Mouse (Mus musculus) left cerebral cortex, adult 9 months (tissue): ENCODE results near the gene Vwc2.

Experiments used
- DNase-seq, 2 experiments: peaks; one replicate each; pipeline ENCODE4 v3.0.0; 2022; ENCODE audit warnings: low spot score in 2 of 2

Gene Vwc2

DNA sequence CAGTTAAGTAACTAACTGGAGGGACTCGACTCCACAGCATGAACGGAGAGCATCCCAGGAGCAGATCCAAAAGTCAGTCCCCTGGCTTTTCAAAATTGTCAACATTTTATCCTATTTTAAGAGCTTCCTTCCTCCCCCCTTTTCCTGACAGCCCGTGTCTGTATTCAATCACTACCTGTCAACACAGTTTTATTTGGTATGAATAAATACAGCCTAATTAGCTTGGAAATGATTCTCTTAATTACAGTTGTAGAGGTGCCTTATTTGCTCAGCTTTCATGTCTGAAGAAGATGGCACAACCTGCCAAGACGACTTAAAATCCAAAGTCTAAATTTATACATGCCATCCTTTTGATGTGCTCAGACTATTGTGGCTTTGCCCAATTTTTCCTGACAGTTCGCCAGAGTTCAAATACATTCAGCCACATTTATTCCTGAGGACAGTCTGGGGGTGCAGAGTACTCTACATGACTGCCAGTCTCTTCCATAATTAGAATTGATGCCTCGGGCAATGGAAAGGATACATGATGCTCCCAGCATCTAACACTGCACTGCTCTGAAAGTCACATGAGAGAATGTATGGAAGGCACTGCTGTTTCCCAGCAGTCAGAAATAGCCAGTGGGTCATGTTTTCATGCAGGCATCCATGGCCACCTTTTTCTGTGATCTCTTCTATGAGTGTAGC, 128.8 kb downstream of the Vwc2 start:
- DNase-seq, result no peak

- no peak for DNase-seq
Observed at GRCm38 (mm10) chr11:11257348-11257747, 143.3 kb downstream of the Vwc2 start.

DNA sequence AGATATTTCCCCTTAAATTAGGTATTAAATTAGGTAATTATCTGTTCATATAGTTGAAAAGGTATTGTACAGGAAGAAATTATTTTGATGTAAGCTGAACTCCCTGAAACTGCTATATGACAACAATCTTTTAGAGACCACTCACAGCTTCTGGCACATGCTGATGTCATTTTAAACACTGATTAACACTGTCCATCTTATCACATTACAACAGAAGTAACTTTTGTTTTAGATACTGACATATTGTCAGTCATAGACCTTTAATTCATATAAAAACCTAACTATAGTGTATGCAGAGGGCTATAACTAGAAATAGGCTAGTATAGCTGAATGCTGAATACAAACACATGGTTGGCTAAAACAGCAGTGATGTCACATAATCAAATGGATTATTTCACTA, 166.1 kb downstream of the Vwc2 start:
- no peak for DNase-seq

DNA sequence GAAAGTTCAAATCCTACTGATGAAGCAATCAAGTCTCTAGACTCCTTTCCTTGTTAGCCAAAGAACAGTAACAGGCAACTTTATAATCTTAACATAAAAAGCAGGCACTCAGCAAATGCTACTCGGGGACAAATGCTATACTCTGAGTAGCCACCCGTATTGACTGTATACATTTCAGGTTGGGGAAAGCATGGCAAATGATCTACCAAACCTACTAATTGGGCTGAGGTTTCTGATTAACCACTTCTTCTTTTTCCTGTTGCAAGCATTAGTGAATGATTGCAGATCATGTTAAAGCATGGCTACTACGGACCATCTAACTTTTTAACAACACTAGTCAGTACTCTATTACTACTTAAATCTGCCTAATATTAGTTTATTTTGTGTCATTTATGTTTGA, 169.5 kb downstream of the Vwc2 start:
- DNase-seq, result no peak
